15 mouse cellular contexts compared by ENCODE assay signal in the genomic region with DNA sequence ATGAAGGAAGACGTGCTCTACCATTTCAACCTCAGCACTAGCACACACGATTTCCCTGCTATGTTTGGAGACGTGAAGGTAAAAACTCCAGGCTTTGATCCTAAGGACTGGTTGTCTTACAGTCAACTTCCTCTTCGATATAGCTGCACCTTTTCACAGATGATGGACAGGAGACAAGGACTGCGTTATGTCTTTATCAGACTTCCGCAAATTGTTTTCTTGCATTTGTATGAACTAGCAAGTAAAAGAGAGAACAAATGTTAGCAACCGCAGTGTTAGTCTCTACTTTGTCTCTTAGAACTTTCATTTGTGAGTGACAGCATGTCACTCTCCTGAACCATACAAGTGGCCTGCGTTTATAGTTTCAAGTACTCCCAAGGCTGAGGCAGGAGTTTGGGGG.
"Had no signal": no experiment of that assay in that cellular context is flagged by ENCODE, and none has a peak within 500 bp of the region (broad histone marks: within the 10 kb centered on the region; RNA-seq: fewer than 3 reads in every experiment).

No protein-coding gene starts in this region.

- DNase-seq: retina, postnatal 1 day; right cerebral cortex, adult 18-20 months; right cerebral cortex, postnatal 14 days; right cerebral cortex, postnatal 25 days; right cerebral cortex, postnatal 4 days; spleen, adult 18-20 months; thymus, adult 18-20 months; thymus, postnatal 14 days; thymus, postnatal 25 days; thymus, postnatal 36 days; thymus, postnatal 4 days had no signal

- H3K4me2 ChIP-seq: neural tube, embryonic 12.5 days; neural tube, embryonic 13.5 days; neural tube, embryonic 15.5 days; stomach, embryonic 15.5 days had no signal

- H3K27ac ChIP-seq: neural tube, embryonic 12.5 days; neural tube, embryonic 13.5 days; neural tube, embryonic 15.5 days; stomach, embryonic 15.5 days had no signal

- H3K9ac ChIP-seq: neural tube, embryonic 12.5 days; neural tube, embryonic 13.5 days; neural tube, embryonic 15.5 days; stomach, embryonic 15.5 days had no signal

- H3K36me3 ChIP-seq: neural tube, embryonic 12.5 days; neural tube, embryonic 13.5 days; neural tube, embryonic 15.5 days; stomach, embryonic 15.5 days had no signal

- H3K9me3 ChIP-seq: neural tube, embryonic 12.5 days; neural tube, embryonic 13.5 days; neural tube, embryonic 15.5 days; stomach, embryonic 15.5 days had no signal

- H3K27me3 ChIP-seq: neural tube, embryonic 12.5 days; neural tube, embryonic 13.5 days; neural tube, embryonic 15.5 days; stomach, embryonic 15.5 days had no signal

- H3K4me1 ChIP-seq: neural tube, embryonic 12.5 days; neural tube, embryonic 13.5 days; neural tube, embryonic 15.5 days; stomach, embryonic 15.5 days had no signal

- H3K4me3 ChIP-seq: neural tube, embryonic 12.5 days; neural tube, embryonic 13.5 days; neural tube, embryonic 15.5 days; stomach, embryonic 15.5 days had no signal
